Mouse (Mus musculus) neural tube, embryonic 12.5 days (tissue): ENCODE data around the gene Jarid2. TPM values are rescaled to one million over a fixed set of nuclear protein-coding genes. Genes with fewer than 3 reads are reported as not detected.

ENCODE experiments used
- ATAC-seq: fragments of 200-750 bp; cut with Nextera tagmentation; 2 replicates; pipeline ENCODE4 v1.8.0; 2017; ENCODE audit warnings: low read depth, mild to moderate bottlenecking, moderate TSS enrichment, moderate library complexity; ENCODE audit not compliant: low FRiP score
- H3K27ac ChIP-seq: fragments of 300-500 bp; sonication (generic); 2 replicates; pipeline ENCODE4 v1.5.1; 2016
- H3K27me3 ChIP-seq: fragments of 300-500 bp; sonication (generic); replicated peaks from 2 replicates; pipeline ENCODE4 v1.6.1; 2016; ENCODE audit warnings: mild to moderate bottlenecking
- H3K36me3 ChIP-seq: fragments of 300-500 bp; sonication (generic); 2 replicates; pipeline ENCODE4 v1.6.1; 2016; ENCODE audit warnings: mild to moderate bottlenecking
- H3K4me1 ChIP-seq: fragments of 300-500 bp; sonication (generic); 2 replicates; pipeline ENCODE4 v1.6.1; 2016
- H3K4me2 ChIP-seq: fragments of 300-500 bp; sonication (generic); replicated peaks from 2 replicates; pipeline ENCODE4 v1.6.1; 2016; ENCODE audit warnings: mild to moderate bottlenecking
- H3K4me3 ChIP-seq: fragments of 300-500 bp; sonication (generic); 2 replicates; pipeline ENCODE4 v1.5.1; 2016
- H3K9ac ChIP-seq: fragments of 300-500 bp; sonication (generic); 2 replicates; pipeline ENCODE4 v1.6.1; 2016; ENCODE audit warnings: mild to moderate bottlenecking
- H3K9me3 ChIP-seq: fragments of 300-500 bp; sonication (generic); 2 replicates; pipeline ENCODE4 v1.6.1; 2016; ENCODE audit warnings: mild to moderate bottlenecking
- WGBS: fragments of 180-500 bp; shearing (Covaris S2); methylation state at CpG from one replicate; pipeline ENCODE4 v1.1.7; 2016; 5-methylcytosine and 5-hydroxymethylcytosine counted together
- polyA plus RNA-seq: library from polyadenylated mRNA; unstranded; fragments of >200 nt; fragmentation: Nextera tagmentation; extraction: Ambion mirVana; gene quantifications from 2 replicates; pipeline ENCODE4 v1.2.1, GENCODE M21; 2016

Gene Jarid2
- polyA plus RNA-seq, 1 experiment from 2014 or later = 93.6 TPM

- Histone ChIP-seq H3K4me3 (peak overlapping the region; percentile 69), H3K27me3 (no peaks in the 10 kb centered on the region), H3K4me2 (peak overlapping the region; percentile 98), H3K36me3 (no peaks in the 10 kb centered on the region), H3K4me1 (peaks cover 27% of the 10 kb centered on the region), H3K9ac (peak overlapping the region; percentile 76), H3K9me3 (no peaks in the 10 kb centered on the region), H3K27ac (no peak overlapping the region)
- WGBS = under 1% methylated on average over 16 of the region's 16 CpGs
- no peak for ATAC-seq
Observed at GRCm38 (mm10) chr13:44731727-44732441, 2.6 kb downstream of the Jarid2 start.

GRCm38 (mm10) chr13:44732442-44732974 lies 3.2 kb downstream of the Jarid2 start:
- Histone ChIP-seq H3K4me1 (peaks cover 27% of the 10 kb centered on the region), H3K4me3 (peak overlapping the region; percentile 69), H3K27me3 (no peaks in the 10 kb centered on the region), H3K4me2 (peak overlapping the region; percentile 98), H3K27ac (no peak overlapping the region), H3K9ac (peak overlapping the region; percentile 76), H3K36me3 (no peaks in the 10 kb centered on the region), H3K9me3 (no peaks in the 10 kb centered on the region)
- under 1% methylated on average over 7 of the region's 7 CpGs for WGBS
- ATAC-seq = no peak

GRCm38 (mm10) chr13:44733036-44733372 lies 3.7 kb downstream of the Jarid2 start:
- no peak overlapping the region for H3K27ac ChIP-seq
- H3K27me3 ChIP-seq = no peaks in the 10 kb centered on the region
- H3K4me3 ChIP-seq = peak overlapping the region; percentile 69
- H3K9me3 ChIP-seq = no peaks in the 10 kb centered on the region
- no peak for ATAC-seq
- under 1% methylated on average over 13 of the region's 13 CpGs for WGBS
- H3K4me2 ChIP-seq = peak overlapping the region; percentile 98
- peaks cover 27% of the 10 kb centered on the region for H3K4me1 ChIP-seq
- no peaks in the 10 kb centered on the region for H3K36me3 ChIP-seq
- H3K9ac ChIP-seq = peak overlapping the region; percentile 76

- H3K4me3 ChIP-seq = peak overlapping the region; percentile 69
- no peaks in the 10 kb centered on the region for H3K27me3 ChIP-seq
- H3K9me3 ChIP-seq = no peaks in the 10 kb centered on the region
- H3K36me3 ChIP-seq = no peaks in the 10 kb centered on the region
- H3K27ac ChIP-seq = peak overlapping the region; percentile 27; the same call in 1 of the 2 replicates
- peak overlapping the region; percentile 98 for H3K4me2 ChIP-seq
- WGBS = under 1% methylated on average over 70 of the region's 71 CpGs
- H3K9ac ChIP-seq = peak overlapping the region; percentile 76
- H3K4me1 ChIP-seq = peaks cover 24% of the 10 kb centered on the region
- ATAC-seq = peak; percentile 38
Observed at GRCm38 (mm10) chr13:44733373-44734111, 4.3 kb downstream of the Jarid2 start.

GRCm38 (mm10) chr13:44734441-44734840 lies 5.2 kb downstream of the Jarid2 start:
- H3K27ac ChIP-seq = no peak overlapping the region
- WGBS = 73% methylated on average over 5 of the region's 5 CpGs
- ATAC-seq = no peak

GRCm38 (mm10) chr13:44735088-44735690 lies 5.9 kb downstream of the Jarid2 start:
- Histone ChIP-seq H3K27me3 (no peaks in the 10 kb centered on the region), H3K4me2 (peak overlapping the region; percentile 98), H3K36me3 (no peaks in the 10 kb centered on the region), H3K27ac (no peak overlapping the region), H3K4me1 (peaks cover 16% of the 10 kb centered on the region), H3K4me3 (no peak overlapping the region), H3K9me3 (no peaks in the 10 kb centered on the region), H3K9ac (no peak overlapping the region)
- ATAC-seq = no peak
- WGBS = 56% methylated on average over 1 of the region's 1 CpGs

More at GRCm38 (mm10) chr13:44734441-44734840, 5.2 kb downstream of the Jarid2 start:
- Histone ChIP-seq H3K4me2 (peak overlapping the region; percentile 98), H3K9ac (peak overlapping the region; percentile 76; the same call in 1 of the 2 replicates), H3K4me1 (peaks cover 18% of the 10 kb centered on the region), H3K36me3 (no peaks in the 10 kb centered on the region), H3K4me3 (peak overlapping the region; percentile 69), H3K9me3 (no peaks in the 10 kb centered on the region), H3K27me3 (no peaks in the 10 kb centered on the region)

- H3K36me3 ChIP-seq = no peaks in the 10 kb centered on the region
- no peak for ATAC-seq
- H3K9ac ChIP-seq = no peak overlapping the region
- H3K27me3 ChIP-seq = no peaks in the 10 kb centered on the region
- H3K4me1 ChIP-seq = peaks cover 18% of the 10 kb centered on the region
- 87% methylated on average over 1 of the region's 1 CpGs for WGBS
- no peak overlapping the region for H3K4me2 ChIP-seq
- no peak overlapping the region for H3K4me3 ChIP-seq
- H3K27ac ChIP-seq = no peak overlapping the region
- no peaks in the 10 kb centered on the region for H3K9me3 ChIP-seq
Observed at GRCm38 (mm10) chr13:44737297-44737696, 8.0 kb downstream of the Jarid2 start.

GRCm38 (mm10) chr13:44751780-44752179 lies 22.5 kb downstream of the Jarid2 start:
- Histone ChIP-seq H3K4me3 (no peak overlapping the region), H3K4me1 (peaks cover 66% of the 10 kb centered on the region), H3K27me3 (no peaks in the 10 kb centered on the region), H3K27ac (0 out of 2 replicates have a peak overlapping the region, but pooled peaks have one; percentile 32), H3K36me3 (no peaks in the 10 kb centered on the region), H3K9ac (no peak overlapping the region), H3K4me2 (0 out of 2 replicates have a peak overlapping the region, but pooled peaks have one; percentile 24), H3K9me3 (no peaks in the 10 kb centered on the region)
- peak; percentile 90 for ATAC-seq
- WGBS = 24% methylated on average over 3 of the region's 3 CpGs

GRCm38 (mm10) chr13:44753206-44753605 lies 23.9 kb downstream of the Jarid2 start:
- no peak for ATAC-seq

GRCm38 (mm10) chr13:44755434-44755833 lies 26.2 kb downstream of the Jarid2 start:
- Histone ChIP-seq H3K4me1 (peaks cover 47% of the 10 kb centered on the region), H3K9me3 (no peaks in the 10 kb centered on the region), H3K27ac (0 out of 2 replicates have a peak overlapping the region, but pooled peaks have one; percentile 2), H3K9ac (no peak overlapping the region), H3K27me3 (no peaks in the 10 kb centered on the region), H3K4me2 (peak overlapping the region; percentile 16; the same call in 1 of the 2 replicates), H3K4me3 (no peak overlapping the region), H3K36me3 (no peaks in the 10 kb centered on the region)
- WGBS = 5% methylated on average over 5 of the region's 5 CpGs
- no peak for ATAC-seq

More at GRCm38 (mm10) chr13:44753206-44753605, 23.9 kb downstream of the Jarid2 start:
- no peaks in the 10 kb centered on the region for H3K36me3 ChIP-seq
- H3K9me3 ChIP-seq = no peaks in the 10 kb centered on the region
- H3K4me2 ChIP-seq = no peak overlapping the region
- H3K27me3 ChIP-seq = no peaks in the 10 kb centered on the region
- no peak overlapping the region for H3K4me3 ChIP-seq
- 77% methylated on average over 2 of the region's 2 CpGs for WGBS
- no peak overlapping the region for H3K27ac ChIP-seq
- H3K9ac ChIP-seq = no peak overlapping the region
- H3K4me1 ChIP-seq = peaks cover 52% of the 10 kb centered on the region

- no peak overlapping the region for H3K9ac ChIP-seq
- WGBS = 97% methylated on average over 1 of the region's 1 CpGs
- no peaks in the 10 kb centered on the region for H3K27me3 ChIP-seq
- no peak overlapping the region for H3K4me3 ChIP-seq
- no peak overlapping the region for H3K27ac ChIP-seq
- no peaks in the 10 kb centered on the region for H3K36me3 ChIP-seq
- H3K4me2 ChIP-seq = no peak overlapping the region
- no peak for ATAC-seq
- H3K9me3 ChIP-seq = no peaks in the 10 kb centered on the region
- peaks cover 35% of the 10 kb centered on the region for H3K4me1 ChIP-seq
Observed at GRCm38 (mm10) chr13:44758750-44759149, 29.5 kb downstream of the Jarid2 start.

GRCm38 (mm10) chr13:44760761-44761160 lies 31.5 kb downstream of the Jarid2 start:
- Histone ChIP-seq H3K27ac (no peak overlapping the region), H3K36me3 (no peaks in the 10 kb centered on the region), H3K27me3 (no peaks in the 10 kb centered on the region), H3K4me2 (no peak overlapping the region), H3K4me1 (peaks cover 18% of the 10 kb centered on the region), H3K9me3 (no peaks in the 10 kb centered on the region), H3K4me3 (no peak overlapping the region), H3K9ac (no peak overlapping the region)
- ATAC-seq = no peak
- 98% methylated on average over 1 of the region's 1 CpGs for WGBS
